Mouse (Mus musculus) urinary bladder, adult 2 months (tissue): ENCODE measurements at regions not wholly inside any gene's neighbourhood (a gene's known extent, or its start where the extent isn't known, plus 50 kb on each side); places are given as distances from the start of the nearest gene placed in this dataset.

ENCODE experiments used
- DNase-seq: peaks from one replicate; pipeline ENCODE4 v3.0.0; 2022; ENCODE audit warnings: low spot score

- DNase-seq, result no peak
Observed at GRCm38 (mm10) chr9:41834487-41835404, 289.4 kb downstream of the Sorl1 start.

DNA sequence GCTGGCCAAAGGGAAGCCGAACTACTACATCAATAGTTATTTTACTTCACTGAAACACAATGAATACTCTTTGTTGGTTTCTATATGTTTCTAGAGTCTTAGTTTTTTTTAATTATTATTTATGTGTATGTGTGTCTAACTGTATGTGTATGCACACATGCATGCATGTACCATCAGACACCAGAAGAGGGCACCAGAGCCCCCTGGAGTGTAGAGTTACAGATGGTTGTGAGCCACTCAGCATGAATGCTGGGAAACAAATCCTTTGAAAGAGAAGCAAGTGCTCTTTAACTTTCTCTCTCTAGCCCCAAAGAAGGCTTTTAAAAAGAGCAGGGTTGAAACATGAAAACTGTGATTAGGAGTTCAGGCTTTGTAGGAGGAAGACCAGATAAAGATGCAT is 290.7 kb downstream of the Sorl1 start:
- no peak for DNase-seq

DNA sequence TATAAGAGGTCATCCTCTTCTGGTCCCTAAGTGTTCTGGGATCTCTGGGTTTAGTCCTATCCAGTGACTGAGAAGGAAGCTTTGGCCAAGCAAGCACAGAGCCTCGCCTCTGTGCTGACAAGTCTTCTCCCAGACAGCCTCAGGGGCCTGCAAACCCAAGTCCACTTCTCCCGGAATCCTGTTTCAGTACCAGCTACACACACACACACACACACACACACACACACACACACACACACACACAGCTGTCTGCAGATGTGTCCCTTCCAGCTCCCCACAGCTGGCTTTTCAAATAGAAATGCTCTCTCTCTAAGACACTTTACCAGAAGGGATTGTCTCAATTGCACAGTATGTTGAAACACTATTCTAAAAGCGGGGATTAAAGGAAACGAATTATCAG is 296.7 kb downstream of the Sorl1 start:
- no peak for DNase-seq

GRCm38 (mm10) chr9:41821401-41821800 is 302.7 kb downstream of the Sorl1 start:
- no peak for DNase-seq

DNA sequence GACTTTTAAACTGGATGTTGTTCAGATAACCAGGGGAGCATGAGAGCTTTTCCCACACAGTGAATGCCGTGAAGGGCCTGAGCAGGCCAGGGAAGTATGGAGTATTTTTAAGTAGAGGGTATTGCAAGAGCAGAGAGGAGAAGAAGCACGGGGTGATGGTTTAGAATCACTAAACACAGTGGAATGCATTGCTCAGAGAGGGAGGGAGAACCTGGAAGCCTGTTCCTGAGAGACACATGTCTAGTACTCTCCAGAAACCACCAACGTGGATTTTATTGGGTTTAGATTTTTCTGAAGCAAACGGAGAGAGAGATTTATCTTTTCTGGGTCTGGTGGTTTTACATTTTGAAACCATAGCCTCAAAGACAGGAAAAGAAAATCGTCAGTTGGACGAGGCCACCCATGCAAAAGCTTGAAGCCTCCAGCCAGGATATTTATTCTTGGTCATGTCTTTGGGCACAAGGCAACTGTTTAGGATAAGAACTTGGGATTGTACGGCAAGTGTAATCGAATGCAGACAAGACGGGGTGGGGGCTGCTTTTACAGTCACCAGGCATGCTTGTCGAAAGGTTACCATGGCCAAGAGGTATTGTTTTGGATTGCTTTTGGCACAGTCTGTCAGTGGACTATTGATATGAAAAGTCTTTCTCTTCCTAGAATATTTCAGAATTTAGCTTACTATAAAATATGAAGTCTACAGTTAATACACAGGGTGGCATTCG is 306.2 kb downstream of the Sorl1 start:
- no peak for DNase-seq

- DNase-seq, result no peak
Observed at GRCm38 (mm10) chr9:41815921-41816320, 308.2 kb downstream of the Sorl1 start.

GRCm38 (mm10) chr9:41809291-41809690 is 314.8 kb downstream of the Sorl1 start:
- DNase-seq, result no peak

DNA sequence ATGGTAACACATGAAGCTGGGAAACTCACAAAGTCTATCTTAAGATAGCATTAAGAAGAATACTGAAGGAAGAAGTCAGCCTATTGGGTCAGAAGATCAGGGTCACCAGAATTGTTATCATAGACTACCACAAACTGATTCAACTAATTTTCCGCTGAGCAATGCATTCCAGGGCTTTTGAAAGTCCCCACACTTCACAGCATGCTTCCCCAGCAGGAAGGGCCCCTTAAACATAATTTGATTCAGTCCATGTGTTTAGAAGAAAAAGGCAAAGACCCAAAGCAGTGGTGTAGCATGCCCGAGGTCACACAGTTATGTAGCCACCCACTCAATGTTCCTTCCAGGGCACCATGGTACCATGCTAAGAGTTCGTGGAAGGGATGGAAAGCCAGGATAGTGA is 315.3 kb downstream of the Sorl1 start:
- no peak for DNase-seq

GRCm38 (mm10) chr9:41806289-41806621 is 317.8 kb downstream of the Sorl1 start:
- DNase-seq, result no peak

DNA sequence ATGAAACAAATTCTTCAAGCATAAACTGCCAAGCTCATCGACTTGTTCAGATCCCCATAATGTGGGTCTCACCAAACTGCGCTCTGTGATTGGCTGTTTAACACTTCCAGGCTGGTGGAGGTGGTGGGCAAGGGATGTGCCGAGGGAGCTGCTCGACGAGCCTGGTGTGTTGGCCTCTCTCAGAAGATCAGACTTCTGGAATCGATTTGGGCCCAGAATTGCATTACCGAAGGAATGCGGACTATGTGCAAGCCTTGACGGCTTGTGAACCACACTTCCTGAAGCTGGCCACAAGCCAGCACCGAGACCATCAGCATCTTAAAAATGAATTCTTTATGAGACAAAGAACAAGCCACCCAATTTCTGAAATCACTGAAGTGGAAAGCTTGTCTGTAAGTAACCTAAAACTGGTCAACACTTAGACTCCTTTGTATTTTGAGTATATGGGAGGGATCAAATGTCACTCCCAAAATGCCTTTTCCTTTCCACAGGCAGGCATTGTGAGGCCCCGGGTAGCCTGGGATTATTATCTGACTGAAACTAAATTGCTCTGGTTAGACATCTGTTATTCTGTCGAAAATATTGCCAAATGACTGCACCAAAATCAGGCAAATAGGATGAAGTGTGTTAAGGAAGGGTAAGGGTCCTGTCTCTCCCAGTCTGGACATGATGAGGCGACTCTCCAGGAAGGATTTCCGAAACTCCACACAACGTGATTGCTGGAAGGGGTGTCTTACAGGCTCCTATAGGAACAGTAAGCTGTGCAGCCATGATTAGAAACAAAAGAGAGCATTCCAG is 318.4 kb downstream of the Sorl1 start:
- no peak for DNase-seq

GRCm38 (mm10) chr9:41804711-41805331 is 319.3 kb downstream of the Sorl1 start:
- DNase-seq, result no peak

- DNase-seq, result no peak
Observed at GRCm38 (mm10) chr9:41803680-41804460, 320.2 kb downstream of the Sorl1 start.

DNA sequence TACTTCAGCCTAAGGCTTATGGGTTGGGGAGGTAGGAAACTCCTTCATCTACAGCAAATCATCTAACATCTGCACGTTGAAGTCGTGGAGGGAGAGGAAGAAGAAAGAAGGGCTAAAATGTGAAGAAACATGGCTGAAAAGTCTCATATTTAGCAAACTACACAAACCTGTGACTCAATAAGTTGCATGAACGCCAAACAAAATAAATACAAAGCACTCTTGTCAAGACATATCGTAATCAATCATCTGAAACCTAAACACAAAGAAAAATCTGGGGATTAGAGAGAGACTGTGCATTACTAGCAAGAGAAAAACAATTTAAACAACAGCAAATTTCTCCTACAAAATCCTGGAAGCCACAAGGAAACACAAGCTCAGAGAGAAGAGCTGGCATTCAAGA is 322.7 kb downstream of the Sorl1 start:
- DNase-seq, result no peak

DNA sequence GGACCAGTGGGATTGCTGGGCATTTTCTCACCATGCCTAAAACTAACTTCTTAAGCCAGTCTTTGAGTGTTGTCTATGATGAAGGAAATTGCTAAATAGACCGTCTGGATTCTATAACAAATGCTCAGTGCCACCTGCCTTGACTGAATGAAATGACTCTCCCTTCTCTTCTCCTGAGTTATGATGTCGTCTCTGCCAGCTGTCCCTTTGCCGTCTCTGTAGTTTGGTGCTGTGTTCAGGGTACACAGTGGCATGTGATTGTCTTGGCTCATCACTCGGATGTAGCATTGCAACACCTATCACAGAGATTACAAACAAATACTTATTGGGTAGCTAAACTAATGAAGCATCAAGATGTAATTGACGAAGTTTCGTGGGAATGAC is 331.3 kb downstream of the Sorl1 start:
- DNase-seq, result no peak

DNA sequence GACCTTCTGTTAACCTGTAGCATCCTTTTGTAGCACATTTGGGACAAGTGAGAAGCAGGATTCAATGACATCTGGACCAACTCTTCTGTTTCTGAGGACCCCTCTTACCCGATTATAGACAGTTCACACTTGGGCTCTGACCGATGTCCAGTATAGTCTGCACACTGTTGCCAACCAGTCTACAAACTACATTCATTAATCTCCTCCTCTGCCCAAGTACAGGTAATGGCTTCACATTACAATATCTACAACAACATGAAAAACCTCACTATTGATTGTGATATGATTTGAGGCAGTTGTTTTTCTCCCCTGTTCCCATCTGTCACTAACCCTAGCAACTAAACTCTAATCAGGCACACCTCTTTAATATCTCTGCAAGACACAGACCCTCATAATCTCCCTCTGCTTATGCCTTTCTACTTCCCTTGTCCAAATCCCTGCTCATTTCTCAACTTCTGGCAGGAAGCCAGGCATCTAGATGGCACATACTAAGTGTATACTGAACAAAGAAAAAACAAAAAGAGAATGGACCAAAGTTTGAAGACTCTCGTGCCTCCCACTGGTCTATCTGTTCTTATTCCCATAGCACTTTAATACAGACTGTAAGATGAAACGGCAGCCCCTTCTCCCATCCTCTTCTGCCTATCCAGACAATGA is 331.8 kb downstream of the Sorl1 start:
- DNase-seq, result no peak

- DNase-seq, result no peak
Observed at GRCm38 (mm10) chr9:41791501-41792172, 332.5 kb downstream of the Sorl1 start.

DNA sequence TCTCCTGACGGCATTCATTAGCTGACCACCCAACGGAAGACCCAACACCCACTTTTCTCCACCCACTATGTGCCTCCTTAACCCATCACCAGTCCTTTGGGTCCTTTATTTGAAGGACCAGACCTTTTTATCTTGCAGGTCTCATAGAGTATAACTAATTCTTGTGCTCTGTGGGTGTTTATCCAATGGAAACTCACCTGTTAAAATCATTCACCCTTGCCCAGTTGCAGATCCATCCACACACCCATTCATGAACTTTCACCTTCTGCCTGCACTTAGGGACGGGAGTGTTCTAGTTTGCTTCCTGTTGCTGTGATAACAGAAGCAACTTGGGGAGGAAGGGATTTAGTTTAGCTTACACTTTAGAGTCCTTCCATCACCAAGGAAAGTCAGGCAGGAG is 339.0 kb downstream of the Sorl1 start:
- DNase-seq, result no peak

- DNase-seq, result no peak
Observed at GRCm38 (mm10) chr9:41772281-41772902, 351.7 kb downstream of the Sorl1 start.

GRCm38 (mm10) chr9:41771276-41771675 is 352.8 kb downstream of the Sorl1 start:
- no peak for DNase-seq

DNA sequence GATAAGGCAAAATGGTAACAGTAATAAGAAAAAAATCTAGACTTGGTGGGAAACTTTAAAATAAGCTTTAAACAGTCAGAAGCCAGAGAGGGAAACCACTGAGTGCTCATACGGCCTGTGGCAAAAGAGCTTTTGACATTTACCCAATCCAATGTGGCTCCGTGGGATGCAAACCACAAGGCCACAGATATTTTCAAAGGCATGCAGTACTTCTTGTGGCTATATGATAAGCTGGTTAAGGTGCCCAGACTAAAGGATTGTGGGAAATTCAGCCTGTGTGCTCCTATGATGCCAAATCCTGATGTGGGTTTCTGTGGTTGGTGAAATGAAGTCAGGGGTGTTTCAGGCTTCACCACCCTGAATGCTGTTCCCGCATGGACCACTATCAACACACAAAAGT is 355.8 kb downstream of the Sorl1 start:
- DNase-seq, result no peak
